Mouse (Mus musculus): ENCODE results near the gene Phtf1. TPM values are rescaled to one million over a fixed set of nuclear protein-coding genes. Genes with fewer than 3 reads are reported as not detected.

Gene Phtf1
- 10 to 100 TPM; 46.4 to 49.3 TPM for total RNA-seq (2021)

GRCm38 (mm10) chr3:103967861-103968691 lies at the start of gene Phtf1:
Gene Phtf1, plus strand, starts transcription at chr3:103968110.
- DNase-seq = peak; percentile 84 to 87

- no peak for DNase-seq
Observed at GRCm38 (mm10) chr3:103920094-103920493, 47.8 kb upstream of the Phtf1 start.

GRCm38 (mm10) chr3:103925302-103925701 lies 42.6 kb upstream of the Phtf1 start:
- DNase-seq = no peak

- no peak for DNase-seq
Observed at GRCm38 (mm10) chr3:103927511-103927910, 40.4 kb upstream of the Phtf1 start.

- DNase-seq = peak in 1 of 2 experiments; percentile 24
Observed at GRCm38 (mm10) chr3:103944794-103945562, 22.9 kb upstream of the Phtf1 start.

- no peak for DNase-seq
Observed at GRCm38 (mm10) chr3:103948666-103949065, 19.2 kb upstream of the Phtf1 start.

GRCm38 (mm10) chr3:103960622-103961021 lies 7.3 kb upstream of the Phtf1 start:
- no peak for DNase-seq

GRCm38 (mm10) chr3:103967231-103967630 lies 679 bp upstream of the Phtf1 start:
- no peak for DNase-seq

- DNase-seq = peak in 1 of 2 experiments; percentile 58
Observed at GRCm38 (mm10) chr3:103968701-103969100, 791 bp downstream of the Phtf1 start.

- no peak for DNase-seq
Observed at GRCm38 (mm10) chr3:103971157-103971556, 3.2 kb downstream of the Phtf1 start.

GRCm38 (mm10) chr3:103984556-103984955 lies 16.6 kb downstream of the Phtf1 start:
- no peak for DNase-seq

- DNase-seq = no peak
Observed at GRCm38 (mm10) chr3:103985194-103985593, 17.3 kb downstream of the Phtf1 start.

- DNase-seq = no peak
Observed at GRCm38 (mm10) chr3:103987831-103988432, 20.0 kb downstream of the Phtf1 start.

GRCm38 (mm10) chr3:103989352-103989751 lies 21.4 kb downstream of the Phtf1 start:
- no peak for DNase-seq

GRCm38 (mm10) chr3:103991271-103991670 lies 23.4 kb downstream of the Phtf1 start:
- DNase-seq = no peak

GRCm38 (mm10) chr3:103998724-103999123 lies 30.8 kb downstream of the Phtf1 start:
- DNase-seq = no peak

GRCm38 (mm10) chr3:104006896-104007466 lies 39.1 kb downstream of the Phtf1 start:
- no peak for DNase-seq

- no peak for DNase-seq
Observed at GRCm38 (mm10) chr3:104007479-104007878, 39.6 kb downstream of the Phtf1 start.

GRCm38 (mm10) chr3:104009924-104010662 lies 42.2 kb downstream of the Phtf1 start:
- no peak for DNase-seq

GRCm38 (mm10) chr3:104011972-104012371 lies 44.1 kb downstream of the Phtf1 start:
- no peak for DNase-seq

GRCm38 (mm10) chr3:104017931-104018330 lies 50.0 kb downstream of the Phtf1 start:
- DNase-seq = no peak

GRCm38 (mm10) chr3:104019453-104019852 lies 51.5 kb downstream of the Phtf1 start:
- DNase-seq = no peak
